In genomic region chr3:149190856-149191576, GRCm38 (mm10) we compare ENCODE assay signal across 10 mouse cellular contexts.
A peak's percentile ranks its signal among the peaks of the same experiment; 100 is the strongest.
DNase-seq lines count a peak whose midpoint lies in the region; ATAC-seq and TF ChIP-seq lines count a peak whose summit lies in the region.
"Had no signal": no experiment of that assay in that cellular context is flagged by ENCODE, and none has a peak within 500 bp of the region (broad histone marks: within the 10 kb centered on the region; RNA-seq: fewer than 3 reads in every experiment).

No protein-coding gene starts in this region.

- H3K4me3 ChIP-seq in testis, adult 2 months (ENCODE audit: control insufficient read depth, low read depth, low read length): peak overlapping the region; percentile 16; the same call in 1 of the 2 replicates

- peak; percentile 90 to 92 for ATAC-seq in hematopoietic stem cell, adult 5-6 weeks (replicated peaks in 1 of 2; ENCODE audit: insufficient read depth in 1 of 2, low FRiP score in 2 of 2, low TSS enrichment in 1 of 2, low read depth in 1 of 2, poor library complexity in 2 of 2, severe bottlenecking in 2 of 2)

- no peak for TF ChIP-seq POLR2A in testis, adult 2 months (IDR thresholded peaks at IDR 0.05; ENCODE audit: control insufficient read depth, low read depth, low read length)

- TF ChIP-seq CTCF in testis, adult 2 months (IDR thresholded peaks at IDR 0.05; ENCODE audit: control insufficient read depth, insufficient read depth, insufficient replicate concordance, low read depth, low read length): no peak

- H3K27me3 ChIP-seq in testis, adult 2 months (ENCODE audit: control insufficient read depth, insufficient read depth, low read length): no peaks in the 10 kb centered on the region

- no peaks in the 10 kb centered on the region for H3K36me3 ChIP-seq in testis, adult 2 months (ENCODE audit: control insufficient read depth, insufficient read depth, low read length)

- no peak overlapping the region for H3K27ac ChIP-seq in testis, adult 2 months (ENCODE audit: control insufficient read depth, insufficient read depth, low read depth, low read length)

- DNase-seq in heart, adult 9 months (ENCODE audit: low spot score in 2 of 2): peak; percentile 17 to 49
- no peak for DNase-seq in heart, postnatal 4 days
- no peak for DNase-seq in testis, postnatal 10 days (ENCODE audit: low spot score)
- no peak for DNase-seq in T-cell, adult 2 months (ENCODE audit: low spot score)
- DNase-seq in thymus, postnatal 4 days: no peak
- DNase-seq in MN1 (ENCODE audit: low spot score): no peak
- DNase-seq: lung, embryonic 14.5 days; thymus, postnatal 14 days had no signal

- H3K4me1 ChIP-seq in testis, adult 2 months (ENCODE audit: control insufficient read depth, insufficient read depth, low read length): no peaks in the 10 kb centered on the region

Comparison
In these comparisons a context has a peak if more than half of its experiments do, and no peak if none do; other contexts are left out.
1. DNase-seq: peak in heart, adult 9 months (2 of 2); none in heart, postnatal 4 days (single experiment), testis, postnatal 10 days (single experiment), T-cell, adult 2 months (single experiment), thymus, postnatal 4 days (single experiment) and MN1 (single experiment).